Mouse (Mus musculus) testis, adult 2 months (tissue): ENCODE data around the gene Scgb1c1. TPM values are rescaled to one million over a fixed set of nuclear protein-coding genes. Genes with fewer than 3 reads are reported as not detected.

Source experiments
- H3K27ac ChIP-seq: fragments of 200-500 bp; 2 replicates; pipeline ENCODE4 v1.5.1; 2012; ENCODE audit warnings: low read depth, low read length; ENCODE audit not compliant: control insufficient read depth, insufficient read depth
- H3K27me3 ChIP-seq: fragments of 200-500 bp; 2 replicates; pipeline ENCODE4 v1.6.1; 2012; ENCODE audit warnings: mild to moderate bottlenecking, low read length, moderate library complexity; ENCODE audit not compliant: control insufficient read depth, insufficient read depth
- H3K36me3 ChIP-seq: fragments of 200-500 bp; 2 replicates; pipeline ENCODE4 v1.6.1; 2012; ENCODE audit warnings: mild to moderate bottlenecking, low read length; ENCODE audit not compliant: control insufficient read depth, insufficient read depth
- H3K4me1 ChIP-seq: fragments of 200-500 bp; 2 replicates; pipeline ENCODE4 v1.6.1; 2012; ENCODE audit warnings: low read length; ENCODE audit not compliant: control insufficient read depth, insufficient read depth
- H3K4me3 ChIP-seq: fragments of 200-500 bp; 2 replicates; pipeline ENCODE4 v1.5.1; 2012; ENCODE audit warnings: low read depth, mild to moderate bottlenecking, low read length, moderate library complexity, mixed read lengths; ENCODE audit not compliant: control insufficient read depth
- CTCF ChIP-seq: fragments of 200-500 bp; IDR thresholded peaks from 2 replicates; pipeline ENCODE4 v1.5.1; 2012; ENCODE audit warnings: low read depth, mild to moderate bottlenecking, inconsistent platforms, low read length, moderate library complexity; ENCODE audit not compliant: control insufficient read depth, insufficient read depth, insufficient replicate concordance
- POLR2A ChIP-seq: fragments of 200-500 bp; IDR thresholded peaks from 2 replicates; pipeline ENCODE4 v1.6.1; 2012; ENCODE audit warnings: low read depth, mild to moderate bottlenecking, inconsistent platforms, low read length, moderate library complexity; ENCODE audit not compliant: control insufficient read depth
- polyA plus RNA-seq: library from polyadenylated mRNA; depleted of rRNA; stranded (reverse); fragments of >200 nt; gene quantifications from 2 replicates; pipeline ENCODE4 v1.2.3, GENCODE M21; 2012

Gene Scgb1c1
- polyA plus RNA-seq, 1 experiment = not detected

- Histone ChIP-seq H3K4me1 (peaks cover 7% of the 10 kb centered on the region), H3K36me3 (no peaks in the 10 kb centered on the region), H3K27me3 (no peaks in the 10 kb centered on the region), H3K4me3 (no peak overlapping the region), H3K27ac (no peak overlapping the region)
- TF ChIP-seq POLR2A (no peak), CTCF (no peak)
Observed at GRCm38 (mm10) chr7:140820173-140820572, 25.2 kb upstream of the Scgb1c1 start.

GRCm38 (mm10) chr7:140821305-140821652 is 24.1 kb upstream of the Scgb1c1 start:
- Histone ChIP-seq H3K27me3 (no peaks in the 10 kb centered on the region), H3K36me3 (no peaks in the 10 kb centered on the region), H3K4me1 (peaks cover 7% of the 10 kb centered on the region), H3K4me3 (peak overlapping the region; percentile 76), H3K27ac (no peak overlapping the region)
- no peak for TF ChIP-seq POLR2A
- TF ChIP-seq CTCF = no peak

GRCm38 (mm10) chr7:140821653-140822329 is 23.6 kb upstream of the Scgb1c1 start, which contains the start of gene Zfp941:
Gene Zfp941, minus strand, starts transcription at chr7:140822178.
- H3K27ac ChIP-seq = no peak within 1 kb of the TSS
- TF ChIP-seq POLR2A = no peak
- no peak for TF ChIP-seq CTCF
- no peaks in the 10 kb centered on the region for H3K36me3 ChIP-seq

GRCm38 (mm10) chr7:140822731-140823130 is 22.6 kb upstream of the Scgb1c1 start:
- no peak for TF ChIP-seq POLR2A
- no peak for TF ChIP-seq CTCF
- no peaks in the 10 kb centered on the region for H3K27me3 ChIP-seq
- H3K4me3 ChIP-seq = no peak overlapping the region
- no peak overlapping the region for H3K27ac ChIP-seq
- H3K36me3 ChIP-seq = no peaks in the 10 kb centered on the region
- H3K4me1 ChIP-seq = peaks cover 7% of the 10 kb centered on the region

More at GRCm38 (mm10) chr7:140821653-140822329, 23.6 kb upstream of the Scgb1c1 start, which contains the start of gene Zfp941:
- Histone ChIP-seq H3K27me3 (no peaks in the 10 kb centered on the region), H3K4me3 (peak within 1 kb of the TSS; percentile 76), H3K4me1 (peaks cover 7% of the 10 kb centered on the region)

- H3K27ac ChIP-seq = no peak overlapping the region
- H3K4me3 ChIP-seq = no peak overlapping the region
- H3K4me1 ChIP-seq = no peaks in the 10 kb centered on the region
- no peaks in the 10 kb centered on the region for H3K27me3 ChIP-seq
- no peaks in the 10 kb centered on the region for H3K36me3 ChIP-seq
- TF ChIP-seq CTCF = no peak
- no peak for TF ChIP-seq POLR2A
Observed at GRCm38 (mm10) chr7:140828171-140828881, 17.0 kb upstream of the Scgb1c1 start.

- no peak for TF ChIP-seq CTCF
- no peak for TF ChIP-seq POLR2A
- H3K27me3 ChIP-seq = no peaks in the 10 kb centered on the region
- no peaks in the 10 kb centered on the region; the same call in 1 of the 2 replicates for H3K4me1 ChIP-seq
- no peaks in the 10 kb centered on the region for H3K36me3 ChIP-seq
- H3K4me3 ChIP-seq = no peak overlapping the region
- H3K27ac ChIP-seq = no peak overlapping the region
Observed at GRCm38 (mm10) chr7:140831447-140831846, 13.9 kb upstream of the Scgb1c1 start.

GRCm38 (mm10) chr7:140833341-140833740 is 12.0 kb upstream of the Scgb1c1 start:
- TF ChIP-seq CTCF = no peak
- TF ChIP-seq POLR2A = no peak
- H3K4me3 ChIP-seq = no peak overlapping the region
- H3K36me3 ChIP-seq = no peaks in the 10 kb centered on the region
- no peaks in the 10 kb centered on the region for H3K27me3 ChIP-seq
- no peak overlapping the region for H3K27ac ChIP-seq
- H3K4me1 ChIP-seq = no peaks in the 10 kb centered on the region; the same call in 1 of the 2 replicates
